Comparison of ENCODE assay signal across 13 mouse cellular contexts in genomic region chr14:121267801-121268200, GRCm38 (mm10).
"Had no signal": no experiment of that assay in that cellular context is flagged by ENCODE, and none has a peak within 500 bp of the region (broad histone marks: within the 10 kb centered on the region; RNA-seq: fewer than 3 reads in every experiment).

No protein-coding gene starts in this region.

- DNase-seq: cerebellum, postnatal 14 days; cerebellum, postnatal 25 days; cerebellum, postnatal 36 days; embryo, embryonic 11 days; forebrain, postnatal 0 days; gastrocnemius, adult 2 months; gastrocnemius, postnatal 10 days; gastrocnemius, postnatal 14 days; gastrocnemius, postnatal 25 days; gastrocnemius, postnatal 36 days; heart, adult 11 months; heart, adult 18-20 months; heart, adult 2 months had no signal
